Mouse (Mus musculus) midbrain, embryonic 12.5 days (tissue): ENCODE results near the gene Med22. TPM values are rescaled to one million over a fixed set of nuclear protein-coding genes. Genes with fewer than 3 reads are reported as not detected.

Source experiments
- polyA plus RNA-seq: library from polyadenylated mRNA; unstranded; fragments of >200 nt; fragmentation: Nextera tagmentation; extraction: Ambion mirVana; gene quantifications from 2 replicates; pipeline ENCODE4 v1.2.1, GENCODE M21; 2016

Gene Med22
- polyA plus RNA-seq, 1 experiment from 2014 or later = 129 TPM

Other genes starting within 250 kb of the Med22 start
- gene Lcn4, start 239.4 kb downstream of the Med22 start, polyA plus RNA-seq = not detected in 2 replicates
- gene Abo, start 45.7 kb downstream of the Med22 start, polyA plus RNA-seq = not detected in 2 replicates
- gene Surf6, start 7.8 kb downstream of the Med22 start, polyA plus RNA-seq = 29.9 and 32.1 TPM in 2 replicates
- 488 and 496 TPM in 2 replicates for gene Rpl7a, start 87 bp upstream of the Med22 start, polyA plus RNA-seq
- gene Surf2, start 5.7 kb upstream of the Med22 start, polyA plus RNA-seq = 48.2 and 56.7 TPM in 2 replicates
- gene Surf1, start 5.9 kb upstream of the Med22 start, polyA plus RNA-seq = 53.4 and 57.9 TPM in 2 replicates
- 126 and 132 TPM in 2 replicates for gene Surf4, start 23.3 kb upstream of the Med22 start, polyA plus RNA-seq
- not detected in 2 replicates for gene Stkld1, start 23.4 kb upstream of the Med22 start, polyA plus RNA-seq
- 43.0 and 46.3 TPM in 2 replicates for gene Rexo4, start 53.7 kb upstream of the Med22 start, polyA plus RNA-seq
- gene Adamts13, start 62.7 kb upstream of the Med22 start, polyA plus RNA-seq = not detected in 2 replicates
- gene Cacfd1, start 99.2 kb upstream of the Med22 start, polyA plus RNA-seq = 116 and 126 TPM in 2 replicates
- gene Slc2a6, start 117.3 kb upstream of the Med22 start, polyA plus RNA-seq = 2.9 and 3.5 TPM in 2 replicates
- gene Mymk, start 161.5 kb upstream of the Med22 start, polyA plus RNA-seq = 0.14 TPM in 1 of 2 replicates, not detected in the other
- 6.7 and 7.6 TPM in 2 replicates for gene Adamtsl2, start 168.7 kb upstream of the Med22 start, polyA plus RNA-seq
- 0.09 and 0.27 TPM in 2 replicates for gene Fam163b, start 231.8 kb upstream of the Med22 start, polyA plus RNA-seq